In genomic region chr17:46161179-46161578, GRCm38 (mm10) we compare ENCODE assay signal across 7 mouse cellular contexts. TPM values are rescaled to one million over a fixed set of nuclear protein-coding genes. Genes with fewer than 3 reads are reported as not detected.
DNase-seq lines count a peak whose midpoint lies in the region; ATAC-seq and TF ChIP-seq lines count a peak whose summit lies in the region.

No protein-coding gene starts in this region.

- H3K9me3 ChIP-seq in ES-Bruce4 (replicated peaks; ENCODE audit: control insufficient read depth, insufficient read depth, low read length, poor library complexity, severe bottlenecking), result no peaks in the 10 kb centered on the region
- H3K9me3 ChIP-seq in forebrain, embryonic 11.5 days (ENCODE audit: control insufficient read depth, low read length), result no peaks in the 10 kb centered on the region
- H3K9me3 ChIP-seq in limb, embryonic 12.5 days, result no peaks in the 10 kb centered on the region
- no peaks in the 10 kb centered on the region for H3K9me3 ChIP-seq in neural tube, embryonic 13.5 days

- no peak for TF ChIP-seq EP300 in ES-Bruce4 (IDR thresholded peaks at IDR 0.05; ENCODE audit: insufficient read depth, low read depth, low read length)

- WGBS in forebrain, embryonic 11.5 days, result under 1% methylated on average over 19 of the region's 19 CpGs
- WGBS in limb, embryonic 12.5 days, result under 1% methylated on average over 19 of the region's 19 CpGs
- WGBS in neural tube, embryonic 13.5 days, result under 1% methylated on average over 19 of the region's 19 CpGs

- H3K27ac ChIP-seq in ES-Bruce4 (ENCODE audit: insufficient read depth, low read length), result no peak overlapping the region
- no peak overlapping the region for H3K27ac ChIP-seq in forebrain, embryonic 11.5 days (ENCODE audit: low read depth, low read length)
- H3K27ac ChIP-seq in limb, embryonic 12.5 days, result peak overlapping the region; percentile 77
- peak overlapping the region; percentile 69 for H3K27ac ChIP-seq in neural tube, embryonic 13.5 days (replicated peaks)

- peaks cover 2% of the 10 kb centered on the region for H3K4me1 ChIP-seq in ES-Bruce4 (ENCODE audit: control insufficient read depth, insufficient read depth, low read length)
- H3K4me1 ChIP-seq in forebrain, embryonic 11.5 days (replicated peaks; ENCODE audit: control insufficient read depth, insufficient read depth, low read length), result no peaks in the 10 kb centered on the region
- peaks cover 22% of the 10 kb centered on the region for H3K4me1 ChIP-seq in limb, embryonic 12.5 days (replicated peaks)
- peaks cover 26% of the 10 kb centered on the region for H3K4me1 ChIP-seq in neural tube, embryonic 13.5 days (replicated peaks)

- peak; percentile 37; the same call in 1 of the 2 replicates for ATAC-seq in forebrain, embryonic 11.5 days (replicated peaks; ENCODE audit: low FRiP score)
- ATAC-seq in limb, embryonic 12.5 days (ENCODE audit: insufficient number of reproducible peaks, insufficient read depth, low FRiP score, low TSS enrichment, low read depth), result no peak; the same call in 1 of the 2 replicates
- ATAC-seq in neural tube, embryonic 13.5 days (ENCODE audit: low read depth), result peak; percentile 45
- no peak for ATAC-seq in activated CD4-positive, CD25-positive, alpha-beta regulatory T cell, adult 4 months

- peak overlapping the region; percentile 49 for H3K4me2 ChIP-seq in forebrain, embryonic 11.5 days (ENCODE audit: low read depth, low read length, severe bottlenecking)
- H3K4me2 ChIP-seq in limb, embryonic 12.5 days, result peak overlapping the region; percentile 83
- H3K4me2 ChIP-seq in neural tube, embryonic 13.5 days, result peak overlapping the region; percentile 66

- peak overlapping the region; percentile 71 for H3K4me3 ChIP-seq in ES-Bruce4 (ENCODE audit: low read depth, low read length)
- peak overlapping the region; percentile 54 for H3K4me3 ChIP-seq in forebrain, embryonic 11.5 days (ENCODE audit: low read depth, low read length)
- H3K4me3 ChIP-seq in limb, embryonic 12.5 days (replicated peaks), result peak overlapping the region; percentile 73
- H3K4me3 ChIP-seq in neural tube, embryonic 13.5 days, result peak overlapping the region; percentile 81

- no peaks in the 10 kb centered on the region for H3K36me3 ChIP-seq in ES-Bruce4 (ENCODE audit: control insufficient read depth, insufficient read depth, low read length, poor library complexity, severe bottlenecking)
- H3K36me3 ChIP-seq in forebrain, embryonic 11.5 days (ENCODE audit: control insufficient read depth, insufficient read depth, low read length), result no peaks in the 10 kb centered on the region; the same call in 1 of the 2 replicates
- peaks cover 35% of the 10 kb centered on the region for H3K36me3 ChIP-seq in limb, embryonic 12.5 days
- H3K36me3 ChIP-seq in neural tube, embryonic 13.5 days, result peaks cover 26% of the 10 kb centered on the region

- no peak for TF ChIP-seq POLR2A in ES-Bruce4 (IDR thresholded peaks at IDR 0.05; ENCODE audit: insufficient read depth, low read length)

- H3K27me3 ChIP-seq in ES-Bruce4 (ENCODE audit: control insufficient read depth, insufficient read depth, low read length, poor library complexity, severe bottlenecking), result no peaks in the 10 kb centered on the region
- H3K27me3 ChIP-seq in forebrain, embryonic 11.5 days (ENCODE audit: control insufficient read depth, insufficient read depth, low read length), result no peaks in the 10 kb centered on the region
- no peaks in the 10 kb centered on the region for H3K27me3 ChIP-seq in limb, embryonic 12.5 days
- H3K27me3 ChIP-seq in neural tube, embryonic 13.5 days, result no peaks in the 10 kb centered on the region

- no peak for TF ChIP-seq CTCF in ES-Bruce4 (IDR thresholded peaks at IDR 0.05; ENCODE audit: low read depth, low read length)

- peak overlapping the region; percentile 86 for H3K9ac ChIP-seq in ES-Bruce4 (ENCODE audit: low read depth, poor library complexity, severe bottlenecking)
- H3K9ac ChIP-seq in forebrain, embryonic 11.5 days (ENCODE audit: low read length), result peak overlapping the region; percentile 69
- peak overlapping the region; percentile 67 for H3K9ac ChIP-seq in limb, embryonic 12.5 days (replicated peaks)
- H3K9ac ChIP-seq in neural tube, embryonic 13.5 days, result peak overlapping the region; percentile 86

- DNase-seq in 3T3-L1 (ENCODE audit: low read depth, low spot score), result peak; percentile 51
- no peak for DNase-seq in forebrain, embryonic 11.5 days (ENCODE audit: low spot score)
- DNase-seq in gastrocnemius, postnatal 4 days (ENCODE audit: low spot score in 2 of 2), result no peak

RNA-seq across cellular contexts. Expression of gene Gtpbp2, which starts 0.3 kb away (rescaled TPM):
- 23.5 and 25.8 TPM in 2 replicates for polyA plus RNA-seq in ES-Bruce4 (2011; ENCODE audit: insufficient read depth, insufficient read length, low read depth, missing spikeins)
- 28.7 and 32.6 TPM in 2 replicates for polyA plus RNA-seq in forebrain, embryonic 11.5 days (2014; fragmentation: Nextera tagmentation; extraction: Ambion mirVana)
- polyA plus RNA-seq in limb, embryonic 12.5 days (2016; fragmentation: Nextera tagmentation; extraction: Ambion mirVana), result 46.5 and 51.0 TPM in 2 replicates
- 35.9 and 38.2 TPM in 2 replicates for polyA plus RNA-seq in neural tube, embryonic 13.5 days (2015; fragmentation: Nextera tagmentation; extraction: Ambion mirVana)
- polyA plus RNA-seq in activated CD4-positive, CD25-positive, alpha-beta regulatory T cell, adult 4 months (2017; shearing (Covaris generic)), result 10 to 100 TPM; 39.6 to 55.7 TPM
- total RNA-seq in gastrocnemius, postnatal 4 days (2021), result 10 to 100 TPM; 70.2 to 77.6 TPM

RNA-seq across cellular contexts. Expression of gene Mad2l1bp, which starts 7.8 kb away (rescaled TPM):
- polyA plus RNA-seq in ES-Bruce4 (2011; ENCODE audit: insufficient read depth, insufficient read length, low read depth, missing spikeins), result 10.3 and 14.8 TPM in 2 replicates
- 33.7 and 35.4 TPM in 2 replicates for polyA plus RNA-seq in forebrain, embryonic 11.5 days (2014; fragmentation: Nextera tagmentation; extraction: Ambion mirVana)
- 36.1 and 36.4 TPM in 2 replicates for polyA plus RNA-seq in limb, embryonic 12.5 days (2016; fragmentation: Nextera tagmentation; extraction: Ambion mirVana)
- 24.1 and 30.8 TPM in 2 replicates for polyA plus RNA-seq in neural tube, embryonic 13.5 days (2015; fragmentation: Nextera tagmentation; extraction: Ambion mirVana)
- polyA plus RNA-seq in activated CD4-positive, CD25-positive, alpha-beta regulatory T cell, adult 4 months (2017; shearing (Covaris generic)), result 10 to 100 TPM; 59.6 to 59.9 TPM
- 10 to 100 TPM; 15.7 to 17.6 TPM for total RNA-seq in gastrocnemius, postnatal 4 days (2021)

RNA-seq across cellular contexts. Expression of gene Rsph9, which starts 17.2 kb away (rescaled TPM):
- polyA plus RNA-seq in ES-Bruce4 (2011; ENCODE audit: insufficient read depth, insufficient read length, low read depth, missing spikeins), result 1.0 and 1.5 TPM in 2 replicates
- polyA plus RNA-seq in forebrain, embryonic 11.5 days (2014; fragmentation: Nextera tagmentation; extraction: Ambion mirVana), result 14.1 and 15.6 TPM in 2 replicates
- 9.5 and 12.7 TPM in 2 replicates for polyA plus RNA-seq in limb, embryonic 12.5 days (2016; fragmentation: Nextera tagmentation; extraction: Ambion mirVana)
- 17.3 and 19.9 TPM in 2 replicates for polyA plus RNA-seq in neural tube, embryonic 13.5 days (2015; fragmentation: Nextera tagmentation; extraction: Ambion mirVana)
- polyA plus RNA-seq in activated CD4-positive, CD25-positive, alpha-beta regulatory T cell, adult 4 months (2017; shearing (Covaris generic)), result 1 to 10 TPM; 1.5 TPM
- 1 to 10 TPM; 1.1 to 1.4 TPM for total RNA-seq in gastrocnemius, postnatal 4 days (2021)

RNA-seq across cellular contexts. Expression of gene Polh, which starts 41.3 kb away (rescaled TPM):
- 28.1 and 30.1 TPM in 2 replicates for polyA plus RNA-seq in ES-Bruce4 (2011; ENCODE audit: insufficient read depth, insufficient read length, low read depth, missing spikeins)
- polyA plus RNA-seq in forebrain, embryonic 11.5 days (2014; fragmentation: Nextera tagmentation; extraction: Ambion mirVana), result 14.0 and 14.3 TPM in 2 replicates
- 15.4 and 16.0 TPM in 2 replicates for polyA plus RNA-seq in limb, embryonic 12.5 days (2016; fragmentation: Nextera tagmentation; extraction: Ambion mirVana)
- 8.0 and 8.4 TPM in 2 replicates for polyA plus RNA-seq in neural tube, embryonic 13.5 days (2015; fragmentation: Nextera tagmentation; extraction: Ambion mirVana)
- polyA plus RNA-seq in activated CD4-positive, CD25-positive, alpha-beta regulatory T cell, adult 4 months (2017; shearing (Covaris generic)), result 1 to 10 TPM; 8.3 to 10.0 TPM
- 10 to 100 TPM; 19.6 to 20.2 TPM for total RNA-seq in gastrocnemius, postnatal 4 days (2021)

RNA-seq across cellular contexts. Expression of gene Xpo5, which starts 41.4 kb away (rescaled TPM):
- polyA plus RNA-seq in ES-Bruce4 (2011; ENCODE audit: insufficient read depth, insufficient read length, low read depth, missing spikeins), result 77.8 and 79.1 TPM in 2 replicates
- polyA plus RNA-seq in forebrain, embryonic 11.5 days (2014; fragmentation: Nextera tagmentation; extraction: Ambion mirVana), result 76.7 and 79.7 TPM in 2 replicates
- polyA plus RNA-seq in limb, embryonic 12.5 days (2016; fragmentation: Nextera tagmentation; extraction: Ambion mirVana), result 61.6 and 63.1 TPM in 2 replicates
- 34.3 and 35.2 TPM in 2 replicates for polyA plus RNA-seq in neural tube, embryonic 13.5 days (2015; fragmentation: Nextera tagmentation; extraction: Ambion mirVana)
- 10 to 100 TPM; 21.3 to 29.8 TPM for polyA plus RNA-seq in activated CD4-positive, CD25-positive, alpha-beta regulatory T cell, adult 4 months (2017; shearing (Covaris generic))
- 10 to 100 TPM; 23.0 to 26.8 TPM for total RNA-seq in gastrocnemius, postnatal 4 days (2021)

Comparison
In these comparisons a context has a peak if more than half of its experiments do, and no peak if none do; other contexts are left out.
1. H3K27ac ChIP-seq: peak in limb, embryonic 12.5 days (single experiment) and neural tube, embryonic 13.5 days (single experiment); none in ES-Bruce4 (single experiment) and forebrain, embryonic 11.5 days (single experiment).
2. ATAC-seq: peak in forebrain, embryonic 11.5 days (single experiment) and neural tube, embryonic 13.5 days (single experiment); none in limb, embryonic 12.5 days (single experiment) and activated CD4-positive, CD25-positive, alpha-beta regulatory T cell, adult 4 months (single experiment).
3. Peak in every context shown above with its lines, with median percentiles within 50 percentile points of each other: H3K4me3 ChIP-seq, H3K9ac ChIP-seq and H3K4me2 ChIP-seq.